Mouse (Mus musculus) Patski (cell line): ENCODE results near the gene Rhno1. TPM values are rescaled to one million over a fixed set of nuclear protein-coding genes. Genes with fewer than 3 reads are reported as not detected.
"Not testable (repeated sequence)": the region's sequence is repeated elsewhere in the genome, so short reads cannot be mapped to it uniquely, and the experiment has no call there.

Experiments used
- ATAC-seq: fragments of 100-300 bp; one replicate; pipeline ENCODE4 v1.8.0; 2021
- CTCF ChIA-PET: fragments of 350-600 bp; sonication (Branson Sonifier 250); formaldehyde crosslinking; loops from one replicate; lab custom pipeline; 2022; ENCODE audit warnings: inconsistent platforms; lab: Charles Lee
- POLR2A ChIA-PET: fragments of 350-600 bp; sonication (Branson Sonifier 250); formaldehyde crosslinking; loops from one replicate; lab custom pipeline; 2022; ENCODE audit warnings: antibody characterized with exemption, inconsistent platforms; lab: Charles Lee
- DNase-seq: peaks from one replicate; pipeline ENCODE4 v3.0.0-alpha.2; 2011; ENCODE audit warnings: low read depth, low spot score
- H3K27me3 ChIP-seq: fragments of 371-371 bp; one replicate; pipeline ENCODE4 v1.5.1; 2021
- CTCF ChIP-seq: fragments of 100-300 bp; IDR thresholded peaks from one replicate; pipeline ENCODE4 v1.5.1; 2021
- in situ Hi-C: fragments of 300-500 bp; cut with MboI; formaldehyde crosslinking; loops from 3 replicates; pipeline ENCODE4 v1.11.1; 2018; ENCODE audit warnings: low pct_unique_long_range_greater_than_20kb, mixed read lengths
- polyA plus RNA-seq: library from polyadenylated mRNA; unstranded; gene quantifications from one replicate; pipeline ENCODE4 v1.2.3, GENCODE M21; 2021

The Rhno1 gene
- polyA plus RNA-seq, 1 experiment from 2014 or later: 47.2 TPM

- TF ChIP-seq CTCF: no peak
- H3K27me3 ChIP-seq: no peaks in the 10 kb centered on the region
- in situ Hi-C loops: no loop called here
- ATAC-seq (no peak), DNase-seq (no peak)
- ChIA-PET CTCF (no interaction called here), POLR2A (interaction anchor here (0.7 kb wide), 1 partner anchor 72 kb away, joined by 4 read pairs; no protein-coding TSS in a partner anchor)
Measured at GRCm38 (mm10) chr6:128389185-128389584, 26.5 kb upstream of the Rhno1 start.

GRCm38 (mm10) chr6:128385026-128385425 lies 22.3 kb upstream of the Rhno1 start:
- TF ChIP-seq CTCF: no peak
- POLR2A ChIA-PET: interaction anchor here (1.1 kb wide), 1 partner anchor 13 kb away, joined by 3 read pairs; no protein-coding TSS in a partner anchor
- no peaks in the 10 kb centered on the region for H3K27me3 ChIP-seq
- in situ Hi-C loops: no loop called here
- ATAC-seq: no peak
- CTCF ChIA-PET: interaction anchor here (1.4 kb wide), 1 partner anchor 11 kb away, joined by 3 read pairs; no protein-coding TSS in a partner anchor
- no peak for DNase-seq

GRCm38 (mm10) chr6:128383752-128384151 lies 21.0 kb upstream of the Rhno1 start:
- ChIA-PET POLR2A (no interaction called here), CTCF (interaction anchor here (1.4 kb wide), 1 partner anchor 12 kb away, joined by 3 read pairs; no protein-coding TSS in a partner anchor)
- H3K27me3 ChIP-seq: no peaks in the 10 kb centered on the region
- DNase-seq (no peak), ATAC-seq (no peak)
- in situ Hi-C loops: no loop called here
- TF ChIP-seq CTCF: no peak

- ATAC-seq: no peak
- in situ Hi-C loops: no loop called here
- DNase-seq: no peak
- no peak for TF ChIP-seq CTCF
- POLR2A ChIA-PET: interaction anchor here (1.5 kb wide), 1 partner anchor 19 kb away, joined by 3 read pairs; no protein-coding TSS in a partner anchor
- H3K27me3 ChIP-seq: no peaks in the 10 kb centered on the region
- CTCF ChIA-PET: interaction anchor here (1.0 to 1.8 kb wide), 3 partner anchors 15 to 30 kb away, joined by 4 to 14 read pairs (median 6); no protein-coding TSS in a partner anchor
Measured at GRCm38 (mm10) chr6:128381254-128381653, 18.5 kb upstream of the Rhno1 start.

GRCm38 (mm10) chr6:128380594-128381167 lies 18.0 kb upstream of the Rhno1 start:
- CTCF ChIA-PET: interaction anchor here (1.5 to 1.8 kb wide), 3 partner anchors 17 to 31 kb away, joined by 4 to 14 read pairs (median 9); no protein-coding TSS in a partner anchor
- DNase-seq, in situ Hi-C loops, H3K27me3 ChIP-seq, POLR2A ChIA-PET, ATAC-seq: not testable (repeated sequence)

GRCm38 (mm10) chr6:128379636-128380035 lies 16.9 kb upstream of the Rhno1 start:
- in situ Hi-C loops: no loop called here
- TF ChIP-seq CTCF: no peak
- ATAC-seq (no peak), DNase-seq (no peak)
- no peaks in the 10 kb centered on the region for H3K27me3 ChIP-seq
- POLR2A ChIA-PET: no interaction called here
- CTCF ChIA-PET: interaction anchor here (1.5 kb wide), 1 partner anchor 31 kb away, joined by 9 read pairs; no protein-coding TSS in a partner anchor

GRCm38 (mm10) chr6:128376371-128377085 lies 13.8 kb upstream of the Rhno1 start:
- ChIA-PET POLR2A (interaction anchor here (0.6 to 0.7 kb wide), 2 partner anchors 16 to 17 kb away, joined by 3 to 5 read pairs; no protein-coding TSS in a partner anchor), CTCF (interaction anchor here (1.0 kb wide), 1 partner anchor 35 kb away, joined by 3 read pairs; no protein-coding TSS in a partner anchor)
- ATAC-seq (no peak), DNase-seq (no peak)
- no peaks in the 10 kb centered on the region for H3K27me3 ChIP-seq
- TF ChIP-seq CTCF: no peak
- in situ Hi-C loops: no loop called here

GRCm38 (mm10) chr6:128375192-128375591 lies 12.5 kb upstream of the Rhno1 start, which contains the start of the genes Tex52 and Gm44596:
TSS of gene Tex52 (plus strand) at chr6:128375456.
TSS of gene Gm44596 (plus strand) at chr6:128375503.
- POLR2A ChIA-PET: no interaction called here
- DNase-seq: no peak

GRCm38 (mm10) chr6:128370040-128370439 lies 7.3 kb upstream of the Rhno1 start:
- ChIA-PET CTCF (no interaction called here), POLR2A (no interaction called here)
- DNase-seq: no peak
- no peak for ATAC-seq
- TF ChIP-seq CTCF: no peak
- H3K27me3 ChIP-seq: no peaks in the 10 kb centered on the region
- in situ Hi-C loops: no loop called here

More at GRCm38 (mm10) chr6:128375192-128375591, 12.5 kb upstream of the Rhno1 start, which contains the start of the genes Tex52 and Gm44596:
- no peak for TF ChIP-seq CTCF
- H3K27me3 ChIP-seq: no peaks in the 10 kb centered on the region
- in situ Hi-C loops: no loop called here
- CTCF ChIA-PET: interaction anchor here (1.9 to 2.1 kb wide), 2 partner anchors 11 to 36 kb away, joined by 4 to 6 read pairs; no protein-coding TSS in a partner anchor
- ATAC-seq: no peak

GRCm38 (mm10) chr6:128366466-128366865 lies 3.8 kb upstream of the Rhno1 start:
- DNase-seq: no peak
- ATAC-seq: no peak
- POLR2A ChIA-PET: no interaction called here
- in situ Hi-C loops: no loop called here
- CTCF ChIA-PET: interaction anchor here (1.2 to 3.4 kb wide), 2 partner anchors 29 to 45 kb away, joined by 3 to 18 read pairs; no protein-coding TSS in a partner anchor
- TF ChIP-seq CTCF: no peak
- H3K27me3 ChIP-seq: no peaks in the 10 kb centered on the region
